Mouse (Mus musculus) embryonic fibroblast, embryonic 13.5 days (primary cell): ENCODE measurements around the gene Mrpl51.

Experiments
- CTCF ChIP-seq: IDR thresholded peaks from 2 replicates; pipeline ENCODE4 v1.5.1; 2011; ENCODE audit warnings: mild to moderate bottlenecking, control low read depth, low read length, moderate library complexity, borderline replicate concordance; ENCODE audit not compliant: insufficient read depth
- POLR2A ChIP-seq: IDR thresholded peaks from 2 replicates; pipeline ENCODE4 v1.6.1; 2011; ENCODE audit warnings: low read depth, mild to moderate bottlenecking, control low read depth, low read length, moderate library complexity

DNA sequence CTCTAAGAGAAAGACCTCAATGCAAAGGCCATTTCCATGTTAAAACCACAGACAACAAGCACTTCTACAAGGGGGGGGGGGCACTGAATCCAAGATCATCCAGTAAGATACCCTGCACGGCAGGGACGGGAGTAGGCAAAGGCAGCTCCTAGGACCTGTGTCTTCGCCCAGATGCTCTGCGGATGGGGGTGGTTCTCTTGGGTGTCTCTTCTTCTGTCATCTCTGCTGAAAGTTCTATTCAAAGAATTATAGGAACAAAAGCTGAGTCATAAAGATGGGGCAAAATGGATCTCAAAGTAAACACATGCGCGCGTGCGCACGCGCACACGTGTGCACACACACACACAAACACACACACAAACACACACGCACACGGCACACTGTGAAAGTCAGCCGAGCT is 23.5 kb upstream of the Mrpl51 start:
- no peak for TF ChIP-seq CTCF
- no peak for TF ChIP-seq POLR2A
